Mouse (Mus musculus) testis, postnatal 10 days (tissue): ENCODE measurements around the gene Gm14781.
"Not testable (repeated sequence)": the region's sequence is repeated elsewhere in the genome, so short reads cannot be mapped to it uniquely, and the experiment has no call there.

Experiments used
- DNase-seq: peaks from one replicate; pipeline ENCODE4 v3.0.0; 2021; ENCODE audit warnings: low spot score

Gm14781 gene

DNA sequence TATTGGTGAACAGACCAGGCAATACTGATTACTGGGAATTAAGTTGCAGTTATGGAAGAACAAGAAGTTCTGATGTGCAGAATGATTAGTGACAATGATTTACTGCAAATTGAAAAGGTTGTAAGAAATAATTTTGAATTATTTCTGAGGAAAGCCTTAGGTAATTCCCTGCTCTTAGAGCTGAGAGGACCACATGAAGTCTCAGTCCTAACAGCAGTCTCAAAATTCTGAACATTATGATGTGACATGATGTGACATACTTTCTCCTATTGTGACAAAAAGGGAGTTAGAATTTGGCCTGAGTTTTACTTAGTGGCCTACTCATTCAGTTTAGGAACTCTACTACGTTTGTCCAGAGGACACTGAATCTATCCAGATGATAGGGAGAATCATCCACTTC, at the start of gene Gm14781:
Gene Gm14781 (plus strand): TSS at position 301 of the 400 bp plus-strand sequence.
- not testable (repeated sequence) for DNase-seq

GRCm38 (mm10) chrX:91654964-91655575, 23.1 kb downstream of the Gm14781 start:
- DNase-seq = not testable (repeated sequence)
